Mouse (Mus musculus): Measurements from ENCODE around the gene Sppl2b. TPM values are rescaled to one million over a fixed set of nuclear protein-coding genes. Genes with fewer than 3 reads are reported as not detected.

Sppl2b gene
- polyA plus RNA-seq, 1 experiment from 2014 or later, result 40.0 TPM

GRCm38 (mm10) chr10:80915736-80916135 lies 60.7 kb downstream of the Sppl2b start:
- Histone ChIP-seq H3K9ac (ENCODE audit: low read length) (no peak overlapping the region), H3K27me3 (ENCODE audit: control insufficient read depth, insufficient read depth, low read length) (no peaks in the 10 kb centered on the region), H3K9me3 (replicated peaks; ENCODE audit: control insufficient read depth, low read length) (no peaks in the 10 kb centered on the region), H3K36me3 (ENCODE audit: control insufficient read depth, insufficient read depth, low read length) (no peaks in the 10 kb centered on the region), H3K4me2 (ENCODE audit: low read depth, low read length) (no peak overlapping the region), H3K4me1 (ENCODE audit: control insufficient read depth, insufficient read depth, low read length) (peaks cover 17% of the 10 kb centered on the region), H3K27ac (ENCODE audit: low read length) (no peak overlapping the region), H3K4me3 (replicated peaks; ENCODE audit: low read length) (no peak overlapping the region)
- ATAC-seq (ENCODE audit: insufficient read depth, low FRiP score), result no peak
- WGBS, result 83% methylated on average over 4 of the region's 4 CpGs

GRCm38 (mm10) chr10:80917336-80917778 lies 62.3 kb downstream of the Sppl2b start:
- 2% methylated on average over 15 of the region's 15 CpGs for WGBS
- peak overlapping the region; percentile 79 for H3K27ac ChIP-seq (ENCODE audit: low read length)
- H3K36me3 ChIP-seq (ENCODE audit: control insufficient read depth, insufficient read depth, low read length), result no peaks in the 10 kb centered on the region
- H3K4me2 ChIP-seq (ENCODE audit: low read depth, low read length), result peak overlapping the region; percentile 95
- peak overlapping the region; percentile 93 for H3K9ac ChIP-seq (ENCODE audit: low read length)
- ATAC-seq (ENCODE audit: insufficient read depth, low FRiP score), result peak; percentile 57; the same call in 1 of the 2 replicates
- H3K27me3 ChIP-seq (ENCODE audit: control insufficient read depth, insufficient read depth, low read length), result no peaks in the 10 kb centered on the region
- peak overlapping the region; percentile 97 for H3K4me3 ChIP-seq (replicated peaks; ENCODE audit: low read length)
- no peaks in the 10 kb centered on the region for H3K9me3 ChIP-seq (replicated peaks; ENCODE audit: control insufficient read depth, low read length)
- peaks cover 24% of the 10 kb centered on the region for H3K4me1 ChIP-seq (ENCODE audit: control insufficient read depth, insufficient read depth, low read length)

- Histone ChIP-seq H3K9ac (ENCODE audit: low read length) (peak within 1 kb of the TSS; percentile 93), H3K4me2 (ENCODE audit: low read depth, low read length) (peak within 1 kb of the TSS; percentile 95), H3K27ac (ENCODE audit: low read length) (peak within 1 kb of the TSS; percentile 79), H3K36me3 (ENCODE audit: control insufficient read depth, insufficient read depth, low read length) (no peaks in the 10 kb centered on the region), H3K9me3 (replicated peaks; ENCODE audit: control insufficient read depth, low read length) (no peaks in the 10 kb centered on the region), H3K4me3 (replicated peaks; ENCODE audit: low read length) (peak within 1 kb of the TSS; percentile 97), H3K27me3 (ENCODE audit: control insufficient read depth, insufficient read depth, low read length) (no peaks in the 10 kb centered on the region), H3K4me1 (ENCODE audit: control insufficient read depth, insufficient read depth, low read length) (peaks cover 24% of the 10 kb centered on the region)
- under 1% methylated on average over 61 of the region's 61 CpGs for WGBS
- peak; percentile 38; the same call in 1 of the 2 replicates for ATAC-seq (ENCODE audit: insufficient read depth, low FRiP score)
Observed at GRCm38 (mm10) chr10:80917779-80918434, 62.8 kb downstream of the Sppl2b start, which contains the start of gene Lmnb2. Lmnb2 (minus strand) TSS chr10:80918245.

MicroRNA genes within 50 kb of the gene (microRNA counts, 519-probe panel; counts per million panel counts)
- microRNA mmu-miR-1982, result not detected

Small RNA genes within 50 kb of the gene (microRNA-seq; reads per million reads assigned to microRNA genes)
- 1.3 reads per million for gene Mir1982

Other genes starting within 250 kb of the Sppl2b start
- 3.7 and 4.8 TPM in 2 replicates for gene Gm49322, start 249.3 kb upstream of the Sppl2b start, polyA plus RNA-seq (2015; fragmentation: Nextera tagmentation; extraction: Ambion mirVana)
- 18.1 TPM in 2 replicates for gene Csnk1g2, start 232.4 kb upstream of the Sppl2b start, polyA plus RNA-seq (2015; fragmentation: Nextera tagmentation; extraction: Ambion mirVana)
- 11.5 and 12.7 TPM in 2 replicates for gene Btbd2, start 198.2 kb upstream of the Sppl2b start, polyA plus RNA-seq (2015; fragmentation: Nextera tagmentation; extraction: Ambion mirVana)
- 42.8 and 45.1 TPM in 2 replicates for gene Mknk2, start 177.2 kb upstream of the Sppl2b start, polyA plus RNA-seq (2015; fragmentation: Nextera tagmentation; extraction: Ambion mirVana)
- gene Mob3a, start 153.3 kb upstream of the Sppl2b start, polyA plus RNA-seq (2015; fragmentation: Nextera tagmentation; extraction: Ambion mirVana), result 51.6 and 57.5 TPM in 2 replicates
- 25.5 and 28.7 TPM in 2 replicates for gene Izumo4, start 153.1 kb upstream of the Sppl2b start, polyA plus RNA-seq (2015; fragmentation: Nextera tagmentation; extraction: Ambion mirVana)
- 62.5 and 66.3 TPM in 2 replicates for gene Ap3d1, start 113.0 kb upstream of the Sppl2b start, polyA plus RNA-seq (2015; fragmentation: Nextera tagmentation; extraction: Ambion mirVana)
- 11.8 and 13.9 TPM in 2 replicates for gene Dot1l, start 100.1 kb upstream of the Sppl2b start, polyA plus RNA-seq (2015; fragmentation: Nextera tagmentation; extraction: Ambion mirVana)
- gene Sf3a2, start 57.1 kb upstream of the Sppl2b start, polyA plus RNA-seq (2015; fragmentation: Nextera tagmentation; extraction: Ambion mirVana), result 51.3 and 53.7 TPM in 2 replicates
- gene Plekhj1, start 56.6 kb upstream of the Sppl2b start, polyA plus RNA-seq (2015; fragmentation: Nextera tagmentation; extraction: Ambion mirVana), result 102 and 114 TPM in 2 replicates
- gene Amh, start 50.0 kb upstream of the Sppl2b start, polyA plus RNA-seq (2015; fragmentation: Nextera tagmentation; extraction: Ambion mirVana), result not detected in 2 replicates
- 0.65 and 8.4 TPM in 2 replicates for gene Jsrp1, start 41.8 kb upstream of the Sppl2b start, polyA plus RNA-seq (2015; fragmentation: Nextera tagmentation; extraction: Ambion mirVana)
- gene Oaz1, start 28.6 kb upstream of the Sppl2b start, polyA plus RNA-seq (2015; fragmentation: Nextera tagmentation; extraction: Ambion mirVana), result 1,560 and 1,582 TPM in 2 replicates
- gene Lingo3, start 11.2 kb upstream of the Sppl2b start, polyA plus RNA-seq (2015; fragmentation: Nextera tagmentation; extraction: Ambion mirVana), result 0.05 and 0.12 TPM in 2 replicates
- gene Lsm7, start 66 bp upstream of the Sppl2b start, polyA plus RNA-seq (2015; fragmentation: Nextera tagmentation; extraction: Ambion mirVana), result 192 and 210 TPM in 2 replicates
- gene Tmprss9, start 16.6 kb downstream of the Sppl2b start, polyA plus RNA-seq (2015; fragmentation: Nextera tagmentation; extraction: Ambion mirVana), result 0.06 TPM in 1 of 2 replicates, not detected in the other
- gene Timm13, start 45.7 kb downstream of the Sppl2b start, polyA plus RNA-seq (2015; fragmentation: Nextera tagmentation; extraction: Ambion mirVana), result 288 and 309 TPM in 2 replicates
- 43.4 and 43.9 TPM in 2 replicates for gene Lmnb2, start 63.0 kb downstream of the Sppl2b start, polyA plus RNA-seq (2015; fragmentation: Nextera tagmentation; extraction: Ambion mirVana)
- gene Gadd45b, start 74.8 kb downstream of the Sppl2b start, polyA plus RNA-seq (2015; fragmentation: Nextera tagmentation; extraction: Ambion mirVana), result 34.8 and 40.9 TPM in 2 replicates
- 5.2 and 6.1 TPM in 2 replicates for gene Gng7, start 159.7 kb downstream of the Sppl2b start, polyA plus RNA-seq (2015; fragmentation: Nextera tagmentation; extraction: Ambion mirVana)
- 0.49 and 0.57 TPM in 2 replicates for gene Diras1, start 170.4 kb downstream of the Sppl2b start, polyA plus RNA-seq (2015; fragmentation: Nextera tagmentation; extraction: Ambion mirVana)
- gene Slc39a3, start 182.2 kb downstream of the Sppl2b start, polyA plus RNA-seq (2015; fragmentation: Nextera tagmentation; extraction: Ambion mirVana), result 18.2 and 20.9 TPM in 2 replicates
- 163 and 167 TPM in 2 replicates for gene Sgta, start 204.9 kb downstream of the Sppl2b start, polyA plus RNA-seq (2015; fragmentation: Nextera tagmentation; extraction: Ambion mirVana)
- gene Thop1, start 214.8 kb downstream of the Sppl2b start, polyA plus RNA-seq (2015; fragmentation: Nextera tagmentation; extraction: Ambion mirVana), result 55.4 and 64.4 TPM in 2 replicates
- 14.5 and 18.9 TPM in 2 replicates for gene Creb3l3, start 243.6 kb downstream of the Sppl2b start, polyA plus RNA-seq (2015; fragmentation: Nextera tagmentation; extraction: Ambion mirVana)

Data from stomach, embryonic 16.5 days (tissue).